Mouse (Mus musculus): ENCODE data around the gene Smarca4. TPM values are rescaled to one million over a fixed set of nuclear protein-coding genes. Genes with fewer than 3 reads are reported as not detected.
"Not testable (repeated sequence)": the region's sequence is repeated elsewhere in the genome, so short reads cannot be mapped to it uniquely, and the experiment has no call there.

The Smarca4 gene
- polyA plus RNA-seq, 1 experiment = 49.8 TPM

DNA sequence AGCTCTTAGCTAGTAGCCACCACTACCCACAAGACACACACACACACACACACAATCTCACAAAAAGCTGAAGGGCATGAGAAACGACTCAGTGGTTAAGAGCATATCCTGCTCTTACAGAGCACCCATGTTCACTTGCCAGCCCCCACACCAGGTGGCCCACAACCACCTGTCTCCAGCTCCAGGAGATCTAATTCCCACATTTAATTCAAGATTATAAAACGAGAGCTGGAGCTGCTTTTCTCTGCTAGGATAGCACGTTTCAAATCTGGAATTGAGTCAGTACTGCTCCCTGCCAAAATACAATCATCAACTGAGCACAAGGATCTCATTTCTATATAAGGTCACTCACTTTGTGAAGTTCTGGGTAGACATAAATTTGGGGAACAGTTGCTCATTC is 67.9 kb downstream of the Smarca4 start:
- Histone ChIP-seq H3K4me3 (ENCODE audit: insufficient read depth, low read length) (no peak overlapping the region), H3K27ac (ENCODE audit: insufficient read depth, low read depth, low read length) (no peak overlapping the region), H3K4me1 (ENCODE audit: control insufficient read depth, insufficient read depth, low read length) (no peaks in the 10 kb centered on the region)
- TF ChIP-seq POLR2A (IDR thresholded peaks at IDR 0.05; ENCODE audit: borderline replicate concordance, low read depth, low read length) (no peak), CTCF (IDR thresholded peaks at IDR 0.05; ENCODE audit: low read depth, low read length) (no peak)

DNA sequence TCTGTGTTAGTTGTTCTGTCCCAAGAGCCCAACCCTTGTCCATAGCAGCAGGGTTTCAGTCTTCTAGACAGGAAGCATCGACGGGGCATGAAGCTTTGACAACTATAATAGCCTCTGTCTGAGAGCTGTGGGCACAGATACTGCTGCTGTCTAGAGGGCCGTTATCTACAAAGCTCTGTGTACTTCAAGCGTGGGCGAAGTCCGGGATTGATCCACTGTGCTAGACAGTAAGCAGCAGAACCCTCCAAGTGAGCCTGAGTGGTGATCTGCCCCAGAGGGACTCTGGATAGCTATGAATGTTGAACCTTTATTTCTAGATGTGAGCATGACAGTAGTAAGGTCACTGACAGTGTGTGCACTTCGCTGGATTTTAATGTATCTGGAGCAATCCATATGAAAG is 72.6 kb downstream of the Smarca4 start:
- TF ChIP-seq CTCF (IDR thresholded peaks at IDR 0.05; ENCODE audit: low read depth, low read length) (no peak), POLR2A (IDR thresholded peaks at IDR 0.05; ENCODE audit: borderline replicate concordance, low read depth, low read length) (no peak)
- H3K4me3 ChIP-seq (ENCODE audit: insufficient read depth, low read length) = no peak overlapping the region
- no peaks in the 10 kb centered on the region for H3K4me1 ChIP-seq (ENCODE audit: control insufficient read depth, insufficient read depth, low read length)
- no peak overlapping the region for H3K27ac ChIP-seq (ENCODE audit: insufficient read depth, low read depth, low read length)

DNA sequence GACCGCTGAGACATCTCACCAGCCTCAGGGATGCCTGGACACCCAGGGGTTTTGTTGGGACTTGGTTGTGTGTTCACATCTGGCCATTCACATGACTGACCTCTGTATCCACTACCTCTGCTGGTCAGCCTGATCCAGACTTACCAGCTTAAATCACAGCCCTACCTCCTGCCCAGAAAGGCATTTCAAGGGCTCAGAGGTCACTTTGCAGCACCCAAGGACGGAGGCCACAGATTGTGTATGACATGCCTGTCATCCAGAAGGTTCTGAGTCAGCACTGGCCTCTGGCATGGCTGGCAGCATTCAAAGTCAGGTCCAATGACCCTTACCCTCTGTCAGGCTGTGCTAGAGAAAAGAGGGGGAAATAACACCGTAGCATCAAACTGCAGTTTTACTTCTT is 74.1 kb downstream of the Smarca4 start:
- H3K4me1 ChIP-seq (ENCODE audit: control insufficient read depth, insufficient read depth, low read length) = no peaks in the 10 kb centered on the region
- H3K27ac ChIP-seq (ENCODE audit: insufficient read depth, low read depth, low read length) = no peak overlapping the region
- no peak for TF ChIP-seq POLR2A (IDR thresholded peaks at IDR 0.05; ENCODE audit: borderline replicate concordance, low read depth, low read length)
- no peak for TF ChIP-seq CTCF (IDR thresholded peaks at IDR 0.05; ENCODE audit: low read depth, low read length)
- H3K4me3 ChIP-seq (ENCODE audit: insufficient read depth, low read length) = no peak overlapping the region

DNA sequence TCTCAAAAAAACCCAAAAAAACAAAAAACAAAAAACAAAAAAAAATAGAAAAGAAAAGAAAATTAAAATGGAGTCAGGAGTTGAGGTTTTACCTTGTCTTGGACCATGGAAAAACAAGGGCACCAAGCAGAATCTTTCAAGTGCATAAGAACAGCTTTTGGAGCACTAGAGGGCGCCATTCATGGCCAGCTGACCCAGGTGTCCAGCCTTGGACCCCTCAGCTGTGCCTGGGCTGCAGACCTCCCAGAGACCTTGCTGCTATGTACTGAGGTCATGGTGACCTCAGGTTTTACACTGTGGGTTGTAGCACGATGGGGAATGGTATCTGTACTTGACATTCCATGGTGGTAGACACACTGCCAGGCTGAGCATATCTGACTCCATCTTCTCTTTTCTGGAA is 75.9 kb downstream of the Smarca4 start:
- no peaks in the 10 kb centered on the region for H3K4me1 ChIP-seq (ENCODE audit: control insufficient read depth, insufficient read depth, low read length)
- no peak overlapping the region for H3K27ac ChIP-seq (ENCODE audit: insufficient read depth, low read depth, low read length)
- no peak overlapping the region for H3K4me3 ChIP-seq (ENCODE audit: insufficient read depth, low read length)
- TF ChIP-seq CTCF (IDR thresholded peaks at IDR 0.05; ENCODE audit: low read depth, low read length) (peak; percentile 61), POLR2A (IDR thresholded peaks at IDR 0.05; ENCODE audit: borderline replicate concordance, low read depth, low read length) (no peak)

DNA sequence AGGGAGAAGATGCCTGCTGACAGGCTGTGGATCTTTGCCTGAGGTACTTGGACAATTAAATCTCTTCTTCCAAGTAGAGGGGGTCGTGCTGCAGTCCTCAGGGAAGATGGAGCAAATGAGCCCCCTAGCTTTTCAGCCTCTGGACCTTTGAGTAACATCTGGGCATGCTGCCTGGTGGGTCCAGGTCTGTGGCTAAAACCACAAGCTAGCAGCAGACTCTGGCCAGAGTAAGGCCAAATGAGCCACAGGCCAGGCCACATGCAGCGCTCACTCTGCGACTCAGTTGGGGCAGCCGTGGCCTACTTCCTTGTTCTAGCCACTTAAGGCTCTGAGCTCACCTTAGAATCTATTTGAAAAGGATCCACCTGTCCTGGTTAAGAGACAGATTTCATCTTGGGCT is 76.5 kb downstream of the Smarca4 start:
- TF ChIP-seq CTCF (IDR thresholded peaks at IDR 0.05; ENCODE audit: low read depth, low read length) = no peak
- no peak for TF ChIP-seq POLR2A (IDR thresholded peaks at IDR 0.05; ENCODE audit: borderline replicate concordance, low read depth, low read length)
- Histone ChIP-seq H3K27ac (ENCODE audit: insufficient read depth, low read depth, low read length) (no peak overlapping the region), H3K4me3 (ENCODE audit: insufficient read depth, low read length) (no peak overlapping the region), H3K4me1 (ENCODE audit: control insufficient read depth, insufficient read depth, low read length) (no peaks in the 10 kb centered on the region)

DNA sequence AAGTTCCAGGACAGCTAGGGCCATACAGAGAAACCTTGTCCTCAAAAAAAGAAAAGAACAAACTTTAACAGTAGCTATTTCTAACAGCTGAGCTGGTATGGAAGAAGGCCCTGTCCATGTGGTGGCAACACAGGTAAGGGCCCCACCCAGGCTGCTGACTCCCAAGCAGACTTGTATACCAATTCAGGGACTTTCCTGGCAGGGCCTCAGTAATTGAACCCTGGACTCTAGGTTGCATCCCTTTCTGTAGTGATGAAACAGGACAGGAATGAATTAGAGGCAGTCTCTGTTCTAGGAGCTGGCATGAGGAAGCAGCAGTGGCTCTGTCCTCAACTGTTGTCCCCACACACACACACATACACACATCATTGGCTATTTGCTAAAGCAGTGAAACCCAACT is 78.1 kb downstream of the Smarca4 start:
- Histone ChIP-seq H3K27ac (ENCODE audit: insufficient read depth, low read depth, low read length) (no peak overlapping the region), H3K4me1 (ENCODE audit: control insufficient read depth, insufficient read depth, low read length) (no peaks in the 10 kb centered on the region), H3K4me3 (ENCODE audit: insufficient read depth, low read length) (no peak overlapping the region)
- TF ChIP-seq CTCF (IDR thresholded peaks at IDR 0.05; ENCODE audit: low read depth, low read length) (no peak), POLR2A (IDR thresholded peaks at IDR 0.05; ENCODE audit: borderline replicate concordance, low read depth, low read length) (no peak)

DNA sequence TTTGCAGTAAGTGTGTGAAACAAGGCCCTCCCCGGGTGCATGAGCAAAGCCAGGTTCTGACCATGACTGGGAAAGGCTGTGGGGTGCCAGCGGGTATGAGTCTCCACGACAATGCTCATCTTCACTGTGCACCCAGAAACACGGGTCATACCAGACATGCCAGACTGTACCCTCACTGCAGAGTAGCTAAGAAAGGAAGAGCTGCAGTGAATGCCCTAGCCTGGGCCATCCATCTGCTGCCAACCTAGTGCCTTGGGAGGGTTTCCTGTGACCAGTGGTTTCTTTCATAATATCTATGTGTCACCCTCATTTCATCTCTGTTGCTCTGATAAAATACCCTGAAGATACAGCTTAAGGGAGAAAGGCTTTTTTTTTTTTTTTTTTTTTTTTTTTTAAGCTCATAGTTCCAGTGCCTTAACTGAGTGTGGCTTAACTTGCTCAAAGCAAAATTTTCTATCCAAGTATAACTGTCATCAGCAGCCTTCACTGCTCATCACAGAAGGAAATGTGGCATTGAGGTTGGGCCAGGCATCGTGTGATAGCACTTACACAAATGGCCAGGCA is 79.3 kb downstream of the Smarca4 start:
- TF ChIP-seq CTCF (IDR thresholded peaks at IDR 0.05; ENCODE audit: low read depth, low read length) (no peak), POLR2A (IDR thresholded peaks at IDR 0.05; ENCODE audit: borderline replicate concordance, low read depth, low read length) (no peak)
- Histone ChIP-seq H3K27ac (ENCODE audit: insufficient read depth, low read depth, low read length) (no peak overlapping the region), H3K4me1 (ENCODE audit: control insufficient read depth, insufficient read depth, low read length) (no peaks in the 10 kb centered on the region), H3K4me3 (ENCODE audit: insufficient read depth, low read length) (no peak overlapping the region)

DNA sequence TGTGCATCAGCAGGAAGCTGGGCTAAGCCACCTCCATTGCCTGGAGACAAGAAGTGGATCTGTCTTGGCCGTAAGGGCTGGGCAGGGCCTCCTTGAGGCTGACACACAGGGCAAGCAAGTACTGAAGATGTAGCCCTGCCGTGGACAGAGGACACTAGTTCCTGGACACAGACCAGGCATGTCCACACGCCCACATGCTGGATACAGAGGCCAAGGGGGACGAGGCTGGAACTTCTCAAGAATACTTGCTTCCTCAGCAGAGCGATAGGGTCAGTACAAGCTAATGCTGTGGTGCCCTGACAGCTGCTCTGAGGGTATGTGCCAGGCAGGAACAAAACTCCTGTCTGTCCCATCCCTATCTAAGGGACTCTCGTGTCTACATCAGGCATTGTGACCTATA is 81.2 kb downstream of the Smarca4 start:
- TF ChIP-seq CTCF (IDR thresholded peaks at IDR 0.05; ENCODE audit: low read depth, low read length) (no peak), POLR2A (IDR thresholded peaks at IDR 0.05; ENCODE audit: borderline replicate concordance, low read depth, low read length) (no peak)
- H3K4me1 ChIP-seq (ENCODE audit: control insufficient read depth, insufficient read depth, low read length) = no peaks in the 10 kb centered on the region
- no peak overlapping the region for H3K27ac ChIP-seq (ENCODE audit: insufficient read depth, low read depth, low read length)
- H3K4me3 ChIP-seq (ENCODE audit: insufficient read depth, low read length) = no peak overlapping the region

DNA sequence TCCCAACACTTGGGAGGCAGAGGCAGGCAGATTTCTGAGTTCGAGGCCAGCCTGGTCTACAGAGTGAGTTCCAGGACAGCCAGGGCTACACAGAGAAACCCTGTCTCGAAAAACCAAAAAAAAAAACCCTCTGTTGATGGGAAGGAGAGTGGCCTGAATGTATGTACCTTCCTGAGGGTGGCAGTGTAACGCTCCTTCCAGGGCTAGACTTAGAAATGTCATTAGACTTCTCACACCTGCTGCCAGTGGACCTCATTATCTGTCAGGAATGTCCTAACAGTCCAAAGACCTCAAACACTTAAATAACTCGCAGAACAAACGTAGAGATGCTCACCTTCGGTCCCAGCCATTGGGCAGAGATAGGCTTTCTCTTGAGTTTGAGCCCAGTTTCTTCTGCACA is 83.3 kb downstream of the Smarca4 start:
- H3K27ac ChIP-seq (ENCODE audit: insufficient read depth, low read depth, low read length) = not testable (repeated sequence)

DNA sequence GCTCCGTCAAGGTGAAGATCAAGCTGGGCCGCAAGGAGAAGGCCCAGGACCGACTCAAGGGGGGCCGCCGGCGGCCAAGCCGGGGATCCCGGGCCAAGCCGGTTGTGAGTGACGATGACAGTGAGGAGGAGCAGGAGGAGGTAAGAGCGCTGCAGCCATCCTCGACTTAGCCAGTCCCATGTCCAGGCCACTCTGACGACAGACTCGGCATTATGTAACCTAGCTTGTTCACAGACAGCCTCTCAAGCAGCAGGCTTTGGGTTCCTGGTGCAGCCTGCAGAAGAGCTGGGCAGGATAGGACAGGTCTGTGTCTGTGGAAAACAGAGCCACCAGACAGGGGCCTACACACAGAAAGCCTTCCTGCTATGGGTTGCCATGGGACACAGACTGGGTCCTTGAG is 85.1 kb downstream of the Smarca4 start:
- H3K27ac ChIP-seq (ENCODE audit: insufficient read depth, low read depth, low read length) = no peak overlapping the region
- TF ChIP-seq POLR2A (IDR thresholded peaks at IDR 0.05; ENCODE audit: borderline replicate concordance, low read depth, low read length) (no peak), CTCF (IDR thresholded peaks at IDR 0.05; ENCODE audit: low read depth, low read length) (no peak)

More for the DNA sequence above, 83.3 kb downstream of the Smarca4 start:
- H3K4me3 ChIP-seq (ENCODE audit: insufficient read depth, low read length); H3K4me1 ChIP-seq (ENCODE audit: control insufficient read depth, insufficient read depth, low read length): not testable (repeated sequence)

DNA sequence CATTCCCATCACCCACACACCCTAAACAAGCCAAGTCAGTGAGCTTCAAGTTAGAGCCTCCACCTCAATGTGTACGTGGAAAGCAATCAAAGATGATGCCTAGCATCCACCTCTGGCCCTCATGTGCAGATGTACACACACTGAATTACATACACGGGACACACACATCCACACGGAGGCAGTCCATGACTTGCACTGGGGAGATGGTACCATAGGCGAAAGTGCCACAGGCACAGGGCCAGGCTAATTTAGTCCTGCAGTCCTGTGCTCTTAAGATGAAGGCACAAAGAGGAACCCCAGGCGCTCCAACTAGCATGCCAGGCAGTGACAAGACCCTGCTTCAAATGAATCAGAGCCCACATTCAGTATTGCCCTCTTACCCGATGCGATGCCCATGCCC is 87.5 kb downstream of the Smarca4 start:
- peaks cover 11% of the 10 kb centered on the region for H3K4me1 ChIP-seq (ENCODE audit: control insufficient read depth, insufficient read depth, low read length)
- no peak overlapping the region for H3K4me3 ChIP-seq (ENCODE audit: insufficient read depth, low read length)
- TF ChIP-seq POLR2A (IDR thresholded peaks at IDR 0.05; ENCODE audit: borderline replicate concordance, low read depth, low read length) (no peak), CTCF (IDR thresholded peaks at IDR 0.05; ENCODE audit: low read depth, low read length) (no peak)
- peak overlapping the region; percentile 46; the same call in 1 of the 2 replicates for H3K27ac ChIP-seq (ENCODE audit: insufficient read depth, low read depth, low read length)

More for the DNA sequence above, 85.1 kb downstream of the Smarca4 start:
- H3K4me3 ChIP-seq (ENCODE audit: insufficient read depth, low read length) = no peak overlapping the region
- peaks cover 11% of the 10 kb centered on the region for H3K4me1 ChIP-seq (ENCODE audit: control insufficient read depth, insufficient read depth, low read length)

All from bone marrow macrophage, adult 2 months (primary cell).